Mouse (Mus musculus): ENCODE measurements around the gene Aloxe3.
A peak's percentile ranks its signal among the peaks of the same experiment; 100 is the strongest.

The Aloxe3 gene

GRCm38 (mm10) chr11:69125041-69125851 is 450 bp upstream of the Aloxe3 start:
- DNase-seq: peak; percentile 77 to 83

- DNase-seq: peak in 1 of 2 experiments; percentile 42
Observed at GRCm38 (mm10) chr11:69125919-69126705, 416 bp downstream of the Aloxe3 start.

- no peak for DNase-seq
Observed at GRCm38 (mm10) chr11:69126706-69127095, 1.0 kb downstream of the Aloxe3 start.

DNA sequence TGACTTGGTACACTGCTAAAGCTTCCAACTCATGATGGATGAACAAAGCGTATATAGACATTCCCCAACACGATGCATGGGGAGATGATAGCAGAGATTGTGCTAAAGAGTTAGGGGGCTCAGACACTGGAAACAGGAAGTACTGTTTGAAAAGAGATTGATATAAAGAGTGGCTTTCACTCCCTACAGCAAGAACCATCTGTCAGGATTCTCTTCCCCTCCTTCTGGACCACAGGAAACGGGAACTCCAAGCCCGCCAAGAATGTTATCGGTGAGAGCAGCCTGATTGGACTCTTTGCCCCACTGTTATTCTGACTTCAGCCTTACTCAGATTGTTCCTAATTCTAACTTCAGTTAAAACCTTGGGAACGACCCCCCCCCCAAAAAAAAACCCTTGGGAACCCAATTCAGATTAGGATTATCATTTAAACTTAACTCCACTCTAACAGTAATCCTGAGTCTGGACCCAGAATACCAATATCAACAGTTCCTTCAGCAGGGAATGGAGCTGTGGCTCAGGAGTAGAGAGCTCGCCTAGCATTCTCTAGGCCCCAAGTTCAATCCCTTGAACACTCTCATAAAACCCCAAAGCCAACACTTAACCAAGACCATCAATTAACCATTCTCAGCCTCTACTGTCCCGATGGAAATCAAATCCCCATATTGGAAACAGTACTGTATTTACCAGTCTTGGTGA is 2.9 kb downstream of the Aloxe3 start:
- no peak for DNase-seq

DNA sequence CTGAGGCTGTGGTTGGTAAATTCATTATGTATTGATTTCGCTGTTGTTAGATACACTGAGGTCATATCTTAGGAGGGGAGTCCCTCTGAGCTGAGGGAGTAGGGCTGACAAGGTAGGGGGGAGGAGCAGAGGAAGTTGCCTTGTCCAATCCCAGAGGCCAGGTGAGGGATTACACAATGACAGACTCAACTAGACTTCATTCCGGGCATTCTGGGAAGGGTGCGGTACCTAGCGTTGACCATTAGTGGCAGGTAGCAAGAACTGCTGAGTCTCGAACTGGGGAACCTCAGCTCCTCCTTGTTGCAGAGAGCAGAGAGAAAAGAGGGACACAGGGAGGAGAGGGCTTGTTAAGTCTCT is 7.8 kb downstream of the Aloxe3 start:
- DNase-seq: no peak

- DNase-seq: peak; percentile 51 to 67
Observed at GRCm38 (mm10) chr11:69133923-69134621, 8.4 kb downstream of the Aloxe3 start.

- DNase-seq: no peak
Observed at GRCm38 (mm10) chr11:69134622-69134968, 8.9 kb downstream of the Aloxe3 start.

- DNase-seq: no peak
Observed at GRCm38 (mm10) chr11:69135361-69135760, 9.7 kb downstream of the Aloxe3 start.

DNA sequence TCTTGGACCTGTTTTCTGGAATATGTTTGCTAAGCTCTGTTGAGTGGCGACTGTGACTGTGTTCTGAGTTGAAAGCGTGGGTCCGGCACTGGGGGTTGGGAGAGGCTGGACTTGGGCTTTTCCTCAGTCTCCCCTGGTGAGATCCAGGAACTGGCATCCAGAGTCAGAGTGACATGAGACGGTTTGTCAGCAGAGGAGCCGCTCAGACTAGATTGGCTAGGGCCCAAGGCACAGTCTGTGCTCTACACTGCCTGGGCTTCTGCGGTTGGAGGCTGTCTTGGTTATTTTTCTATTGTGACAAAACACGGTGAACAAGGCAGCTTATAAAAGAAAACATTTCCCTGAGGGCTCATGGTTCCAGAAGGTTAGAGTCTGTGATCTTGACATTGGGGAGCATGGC is 21.9 kb downstream of the Aloxe3 start:
- DNase-seq: no peak

- no peak for DNase-seq
Observed at GRCm38 (mm10) chr11:69148451-69148960, 22.8 kb downstream of the Aloxe3 start.

- no peak for DNase-seq
Observed at GRCm38 (mm10) chr11:69149728-69150127, 24.0 kb downstream of the Aloxe3 start.

- DNase-seq: peak; percentile 68 to 75
Observed at GRCm38 (mm10) chr11:69150444-69150843, 24.7 kb downstream of the Aloxe3 start.

- DNase-seq: no peak
Observed at GRCm38 (mm10) chr11:69151004-69151403, 25.3 kb downstream of the Aloxe3 start.

DNA sequence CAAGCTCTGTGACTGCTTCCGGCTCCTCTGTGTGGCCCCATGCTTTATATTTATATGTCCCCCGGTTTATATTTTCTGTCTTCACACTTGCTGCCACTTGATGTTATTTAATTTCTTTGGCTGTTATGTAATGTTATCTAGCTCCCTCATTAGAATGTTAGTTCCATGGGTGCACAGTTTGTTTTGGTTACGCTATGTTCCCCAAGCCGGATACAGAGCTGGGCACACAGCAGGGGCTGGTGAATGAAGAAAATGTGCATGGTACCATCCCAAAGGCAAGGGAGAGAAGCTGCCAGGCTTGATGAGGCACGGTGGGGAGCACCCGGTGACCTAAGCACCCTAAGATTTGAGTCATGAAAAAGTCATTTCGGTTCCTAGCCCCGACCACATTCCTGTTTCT is 28.1 kb downstream of the Aloxe3 start:
- no peak for DNase-seq

GRCm38 (mm10) chr11:69155351-69155750 is 29.7 kb downstream of the Aloxe3 start:
- DNase-seq: no peak

- DNase-seq: no peak
Observed at GRCm38 (mm10) chr11:69156800-69157199, 31.1 kb downstream of the Aloxe3 start, which contains the start of gene Alox12b. TSS of gene Alox12b (plus strand) at chr11:69156989.

DNA sequence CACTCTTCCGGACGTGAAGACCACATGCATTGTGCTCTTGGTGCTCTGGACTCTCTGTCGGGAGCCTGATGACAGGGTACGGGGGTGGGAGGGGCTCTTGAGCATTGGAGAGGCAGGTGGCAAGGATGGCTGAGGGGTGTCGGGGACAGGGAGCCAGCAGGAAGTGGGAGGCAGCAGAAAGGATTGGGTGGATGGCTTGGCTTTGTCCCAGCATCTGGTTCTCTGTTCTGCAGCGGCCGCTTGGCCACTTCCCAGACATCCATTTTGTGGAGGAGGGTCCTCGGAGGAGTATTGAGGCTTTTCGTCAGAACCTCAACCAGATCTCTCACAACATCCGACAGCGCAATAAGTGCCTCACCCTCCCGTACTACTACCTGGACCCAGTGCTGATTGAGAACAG is 43.6 kb downstream of the Aloxe3 start:
- no peak for DNase-seq

DNA sequence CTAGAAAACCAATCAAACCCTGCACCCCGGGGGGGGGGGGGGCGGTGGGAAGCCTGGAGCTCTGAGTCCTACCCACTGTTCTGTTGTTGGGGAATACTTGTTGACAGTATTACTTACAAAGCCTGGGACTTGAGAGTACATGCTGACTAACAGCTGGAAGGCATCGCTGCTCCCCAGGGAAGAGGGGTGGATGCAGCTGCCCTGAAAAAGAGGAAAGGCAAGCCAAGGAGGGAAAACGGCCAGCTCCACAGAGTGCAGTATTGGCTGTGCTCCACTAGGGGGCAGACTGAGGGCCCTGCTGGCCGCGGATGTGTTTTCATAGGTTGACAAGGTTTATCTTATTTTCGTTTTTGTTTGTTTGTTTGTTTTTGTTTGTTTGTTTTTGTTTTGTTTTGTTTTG is 45.9 kb downstream of the Aloxe3 start:
- peak; percentile 26 to 42 for DNase-seq

DNA sequence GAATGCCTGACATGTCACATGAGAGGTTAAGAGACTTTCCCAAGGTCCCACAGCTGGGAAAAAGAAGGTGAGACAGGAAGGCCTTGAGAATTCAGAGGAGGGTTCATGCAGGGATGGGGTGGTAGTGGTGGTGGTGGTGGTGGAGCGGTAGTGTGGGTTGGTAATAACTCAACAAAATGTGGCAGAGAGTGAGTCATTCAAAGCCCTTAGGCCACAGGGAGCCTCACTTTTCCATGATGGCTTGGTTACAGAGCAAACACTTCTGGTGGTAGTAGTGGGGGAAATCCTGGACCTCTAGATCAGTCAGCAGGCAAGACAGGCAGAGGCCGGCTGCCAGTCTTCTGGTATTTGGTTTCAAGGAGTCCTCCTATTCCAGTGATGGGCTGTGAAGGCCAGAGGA is 46.9 kb downstream of the Aloxe3 start:
- DNase-seq: no peak

- DNase-seq: no peak
Observed at GRCm38 (mm10) chr11:69174722-69175121, 49.0 kb downstream of the Aloxe3 start.

- no peak for DNase-seq
Observed at GRCm38 (mm10) chr11:69178525-69178924, 52.8 kb downstream of the Aloxe3 start.

DNA sequence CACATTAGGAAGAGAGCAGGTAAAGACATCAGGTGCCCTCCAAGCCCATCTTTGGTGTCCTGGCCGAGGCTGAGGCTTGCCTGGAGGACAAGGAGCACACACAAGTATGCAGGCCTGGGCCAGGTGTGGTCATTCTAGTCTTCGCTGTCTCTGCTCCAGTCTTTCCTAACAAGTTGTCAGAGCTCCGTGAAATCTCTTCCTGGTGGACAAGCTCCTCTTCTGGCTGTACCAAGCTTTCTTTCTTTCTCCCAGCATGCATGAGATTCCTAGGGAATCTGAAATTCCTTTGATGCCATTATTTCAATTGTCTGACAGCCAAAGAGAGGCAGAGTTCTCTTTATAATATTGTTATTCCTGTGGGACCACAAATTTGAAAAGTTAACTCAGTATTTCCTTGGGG is 53.8 kb downstream of the Aloxe3 start:
- DNase-seq: no peak

DNA sequence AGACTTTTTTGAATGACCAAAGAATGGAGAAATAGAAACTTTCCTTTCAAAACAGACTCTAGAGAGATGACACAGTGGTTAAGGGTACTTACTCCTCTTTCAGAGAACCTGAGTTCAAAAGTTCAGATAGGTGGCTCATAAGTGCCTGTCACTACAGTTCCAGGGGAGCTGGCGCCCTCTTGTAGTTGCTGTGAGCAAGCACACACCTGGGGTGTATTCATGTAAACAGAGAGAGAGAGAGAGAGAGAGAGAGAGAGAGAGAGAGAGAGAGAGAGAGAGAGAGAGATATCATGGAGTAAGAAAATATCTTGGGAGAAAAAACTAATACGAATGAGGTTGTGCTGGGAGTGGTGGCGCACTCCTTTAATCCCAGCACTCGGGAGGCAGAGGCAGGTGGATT is 54.4 kb downstream of the Aloxe3 start:
- DNase-seq: no peak
